Mouse (Mus musculus) kidney, postnatal 0 days (tissue): ENCODE measurements at regions not wholly inside any gene's neighbourhood (a gene's known extent, or its start where the extent isn't known, plus 50 kb on each side); places are given as distances from the start of the nearest gene placed in this dataset.
A peak's percentile ranks its signal among the peaks of the same experiment; 100 is the strongest.

Experiments
- ATAC-seq: fragments of 200-750 bp; cut with Nextera tagmentation; replicated peaks from 2 replicates; pipeline ENCODE4 v1.8.0; 2017; ENCODE audit warnings: low read depth, moderate number of reproducible peaks, moderate TSS enrichment, moderate library complexity; ENCODE audit not compliant: low FRiP score
- DNase-seq: peaks from one replicate; pipeline ENCODE4 v3.0.0-alpha.2; 2016; ENCODE audit warnings: low spot score
- H3K27ac ChIP-seq: fragments of 300-500 bp; sonication (generic); 2 replicates; pipeline ENCODE4 v1.5.1; 2014; ENCODE audit warnings: mild to moderate bottlenecking
- H3K27me3 ChIP-seq: fragments of 300-500 bp; sonication (generic); 2 replicates; pipeline ENCODE4 v1.6.1; 2014; ENCODE audit warnings: low read length, mixed read lengths; ENCODE audit not compliant: insufficient read depth
- H3K36me3 ChIP-seq: fragments of 300-500 bp; sonication (generic); 2 replicates; pipeline ENCODE4 v1.6.1; 2014; ENCODE audit warnings: low read length, mixed read lengths; ENCODE audit not compliant: insufficient read depth
- H3K4me1 ChIP-seq: fragments of 300-500 bp; sonication (generic); replicated peaks from 2 replicates; pipeline ENCODE4 v1.6.1; 2014; ENCODE audit warnings: antibody characterized with exemption, low read length, mixed read lengths; ENCODE audit not compliant: insufficient read depth
- H3K4me2 ChIP-seq: fragments of 300-500 bp; sonication (generic); 2 replicates; pipeline ENCODE4 v1.6.1; 2014; ENCODE audit warnings: mild to moderate bottlenecking, low read length, moderate library complexity, mixed read lengths
- H3K4me3 ChIP-seq: fragments of 300-500 bp; sonication (generic); replicated peaks from 2 replicates; pipeline ENCODE4 v1.5.1; 2014; ENCODE audit warnings: low read depth, low read length
- H3K9ac ChIP-seq: fragments of 300-500 bp; sonication (generic); 2 replicates; pipeline ENCODE4 v1.6.1; 2014; ENCODE audit warnings: low read depth, low read length
- H3K9me3 ChIP-seq: fragments of 300-500 bp; sonication (generic); replicated peaks from 2 replicates; pipeline ENCODE4 v1.6.1; 2016; ENCODE audit warnings: low read length, inconsistent platforms, mixed read lengths
- CTCF ChIP-seq: IDR thresholded peaks from 2 replicates; pipeline ENCODE4 v1.5.1; 2016; ENCODE audit warnings: antibody characterized with exemption, low read depth, mild to moderate bottlenecking, moderate library complexity
- WGBS: fragments of 180-500 bp; shearing (Covaris S2); extraction: QIAGEN DNeasy Blood & Tissue Kit; methylation state at CpG from one replicate; pipeline ENCODE4 v1.1.7; 2014; 5-methylcytosine and 5-hydroxymethylcytosine counted together

DNA sequence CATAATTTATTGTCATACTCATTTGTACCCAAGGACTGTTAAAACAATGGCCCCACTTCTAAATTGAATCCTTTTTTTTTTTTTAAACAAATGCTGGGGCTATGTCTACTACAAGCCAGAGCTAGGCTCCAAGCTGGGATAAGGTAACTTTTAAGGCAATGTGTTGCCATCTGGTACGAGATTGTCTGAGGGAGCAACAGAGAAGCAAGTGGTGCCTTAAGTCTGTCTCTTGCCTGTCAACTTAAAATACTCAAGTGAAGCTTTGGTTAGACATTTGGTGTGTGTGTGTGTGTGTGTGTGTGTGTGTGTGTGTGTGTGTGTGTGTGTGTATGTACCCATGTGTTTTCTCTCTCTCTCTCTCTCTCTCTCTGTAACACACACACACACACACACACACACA, 397.5 kb upstream of the Igfbp7 start:
- Histone ChIP-seq H3K27ac (no peak overlapping the region), H3K9ac (no peak overlapping the region), H3K4me1 (no peaks in the 10 kb centered on the region), H3K36me3 (no peaks in the 10 kb centered on the region), H3K4me3 (no peak overlapping the region), H3K4me2 (no peak overlapping the region), H3K27me3 (no peaks in the 10 kb centered on the region), H3K9me3 (no peaks in the 10 kb centered on the region)
- no peak for TF ChIP-seq CTCF
- ATAC-seq: no peak
- no peak for DNase-seq
- 65% methylated on average over 1 of the region's 1 CpGs for WGBS

GRCm38 (mm10) chr5:77804113-77804512, 396.3 kb upstream of the Igfbp7 start:
- Histone ChIP-seq H3K27me3 (no peaks in the 10 kb centered on the region), H3K4me1 (no peaks in the 10 kb centered on the region), H3K4me2 (peak overlapping the region; percentile 47), H3K4me3 (peak overlapping the region; percentile 21; the same call in 1 of the 2 replicates), H3K27ac (no peak overlapping the region), H3K9me3 (no peaks in the 10 kb centered on the region), H3K36me3 (no peaks in the 10 kb centered on the region), H3K9ac (no peak overlapping the region)
- ATAC-seq: no peak
- TF ChIP-seq CTCF: no peak
- WGBS: 28% methylated on average over 9 of the region's 9 CpGs
- DNase-seq: peak; percentile 7

- WGBS: 30% methylated on average over 6 of the region's 6 CpGs
- Histone ChIP-seq H3K4me1 (no peaks in the 10 kb centered on the region), H3K4me3 (peak overlapping the region; percentile 21), H3K36me3 (no peaks in the 10 kb centered on the region), H3K27me3 (no peaks in the 10 kb centered on the region), H3K27ac (no peak overlapping the region), H3K9ac (no peak overlapping the region), H3K4me2 (peak overlapping the region; percentile 47), H3K9me3 (no peaks in the 10 kb centered on the region)
- ATAC-seq (peak; percentile 40; the same call in 1 of the 2 replicates), DNase-seq (peak; percentile 44)
- peak; percentile 83 for TF ChIP-seq CTCF
Observed at GRCm38 (mm10) chr5:77803562-77803961, 395.7 kb upstream of the Igfbp7 start.

GRCm38 (mm10) chr5:77796960-77797359, 389.1 kb upstream of the Igfbp7 start:
- no peak for TF ChIP-seq CTCF
- Histone ChIP-seq H3K4me2 (no peak overlapping the region), H3K27me3 (no peaks in the 10 kb centered on the region), H3K27ac (no peak overlapping the region), H3K9ac (no peak overlapping the region), H3K4me1 (no peaks in the 10 kb centered on the region), H3K4me3 (no peak overlapping the region), H3K9me3 (no peaks in the 10 kb centered on the region), H3K36me3 (no peaks in the 10 kb centered on the region)
- no peak for ATAC-seq
- DNase-seq: no peak
- 73% methylated on average over 3 of the region's 3 CpGs for WGBS

- DNase-seq: no peak
- H3K9me3 ChIP-seq: no peaks in the 10 kb centered on the region
- H3K4me2 ChIP-seq: no peak overlapping the region
- no peak overlapping the region for H3K4me3 ChIP-seq
- ATAC-seq: no peak
- H3K36me3 ChIP-seq: no peaks in the 10 kb centered on the region
- no peak overlapping the region for H3K9ac ChIP-seq
- H3K27me3 ChIP-seq: no peaks in the 10 kb centered on the region
- H3K4me1 ChIP-seq: no peaks in the 10 kb centered on the region
- no peak overlapping the region for H3K27ac ChIP-seq
- TF ChIP-seq CTCF: no peak
- WGBS: 75% methylated on average over 5 of the region's 5 CpGs
Observed at GRCm38 (mm10) chr5:77795766-77796165, 387.9 kb upstream of the Igfbp7 start.

GRCm38 (mm10) chr5:77783953-77784352, 376.1 kb upstream of the Igfbp7 start:
- Histone ChIP-seq H3K9ac (no peak overlapping the region), H3K36me3 (no peaks in the 10 kb centered on the region), H3K27ac (no peak overlapping the region), H3K27me3 (no peaks in the 10 kb centered on the region), H3K9me3 (no peaks in the 10 kb centered on the region), H3K4me2 (no peak overlapping the region), H3K4me3 (no peak overlapping the region), H3K4me1 (no peaks in the 10 kb centered on the region)
- DNase-seq (no peak), ATAC-seq (no peak)
- TF ChIP-seq CTCF: no peak
- WGBS: 73% methylated on average over 2 of the region's 2 CpGs

- H3K36me3 ChIP-seq: no peaks in the 10 kb centered on the region
- H3K4me1 ChIP-seq: no peaks in the 10 kb centered on the region
- H3K4me3 ChIP-seq: no peak overlapping the region
- H3K27me3 ChIP-seq: no peaks in the 10 kb centered on the region
- no peak for TF ChIP-seq CTCF
- no peak overlapping the region for H3K27ac ChIP-seq
- H3K4me2 ChIP-seq: no peak overlapping the region
- ATAC-seq: no peak
- H3K9ac ChIP-seq: no peak overlapping the region
- peak; percentile 71 for DNase-seq
- 23% methylated on average over 6 of the region's 6 CpGs for WGBS
- H3K9me3 ChIP-seq: no peaks in the 10 kb centered on the region
Observed at GRCm38 (mm10) chr5:77762426-77763042, 354.7 kb upstream of the Igfbp7 start.
